Mouse (Mus musculus) stomach, embryonic 16.5 days (tissue): ENCODE results near the gene Kcna7. TPM values are rescaled to one million over a fixed set of nuclear protein-coding genes. Genes with fewer than 3 reads are reported as not detected.
"Not testable (repeated sequence)": the region's sequence is repeated elsewhere in the genome, so short reads cannot be mapped to it uniquely, and the experiment has no call there.

Experiments
- ATAC-seq: fragments of 200-750 bp; cut with Nextera tagmentation; 2 replicates; pipeline ENCODE4 v1.8.0; 2017; ENCODE audit warnings: moderate number of reproducible peaks, moderate TSS enrichment; ENCODE audit not compliant: insufficient read depth, low FRiP score
- H3K27ac ChIP-seq: fragments of 300-500 bp; sonication (generic); 2 replicates; pipeline ENCODE4 v1.5.1; 2014; ENCODE audit warnings: low read length
- H3K27me3 ChIP-seq: fragments of 300-500 bp; sonication (generic); 2 replicates; pipeline ENCODE4 v1.6.1; 2014; ENCODE audit warnings: low read length, control low read depth, mixed read lengths; ENCODE audit not compliant: control insufficient read depth, insufficient read depth
- H3K36me3 ChIP-seq: fragments of 300-500 bp; sonication (generic); 2 replicates; pipeline ENCODE4 v1.6.1; 2014; ENCODE audit warnings: low read length; ENCODE audit not compliant: control insufficient read depth, insufficient read depth
- H3K4me1 ChIP-seq: fragments of 300-500 bp; sonication (generic); 2 replicates; pipeline ENCODE4 v1.6.1; 2014; ENCODE audit warnings: low read length, control low read depth, mixed read lengths; ENCODE audit not compliant: control insufficient read depth, insufficient read depth
- H3K4me2 ChIP-seq: fragments of 300-500 bp; sonication (generic); 2 replicates; pipeline ENCODE4 v1.6.1; 2014; ENCODE audit warnings: low read depth, low read length, mixed read lengths
- H3K4me3 ChIP-seq: fragments of 300-500 bp; sonication (generic); replicated peaks from 2 replicates; pipeline ENCODE4 v1.5.1; 2014; ENCODE audit warnings: mild to moderate bottlenecking, low read length
- H3K9ac ChIP-seq: fragments of 300-500 bp; sonication (generic); 2 replicates; pipeline ENCODE4 v1.6.1; 2014; ENCODE audit warnings: low read length
- H3K9me3 ChIP-seq: fragments of 300-500 bp; sonication (generic); replicated peaks from 2 replicates; pipeline ENCODE4 v1.6.1; 2016; ENCODE audit warnings: low read length, control low read depth; ENCODE audit not compliant: control insufficient read depth
- WGBS: fragments of 180-500 bp; shearing (Covaris S2); extraction: QIAGEN DNeasy Blood & Tissue Kit; methylation state at CpG from one replicate; pipeline ENCODE4 v1.1.7; 2014; 5-methylcytosine and 5-hydroxymethylcytosine counted together
- polyA plus RNA-seq: library from polyadenylated mRNA; unstranded; fragments of >200 nt; fragmentation: Nextera tagmentation; extraction: Ambion mirVana; gene quantifications from 2 replicates; pipeline ENCODE4 v1.2.1, GENCODE M21; 2015

The Kcna7 gene
- 0.09 TPM in 1 of 2 replicates, not detected in the other for polyA plus RNA-seq

DNA sequence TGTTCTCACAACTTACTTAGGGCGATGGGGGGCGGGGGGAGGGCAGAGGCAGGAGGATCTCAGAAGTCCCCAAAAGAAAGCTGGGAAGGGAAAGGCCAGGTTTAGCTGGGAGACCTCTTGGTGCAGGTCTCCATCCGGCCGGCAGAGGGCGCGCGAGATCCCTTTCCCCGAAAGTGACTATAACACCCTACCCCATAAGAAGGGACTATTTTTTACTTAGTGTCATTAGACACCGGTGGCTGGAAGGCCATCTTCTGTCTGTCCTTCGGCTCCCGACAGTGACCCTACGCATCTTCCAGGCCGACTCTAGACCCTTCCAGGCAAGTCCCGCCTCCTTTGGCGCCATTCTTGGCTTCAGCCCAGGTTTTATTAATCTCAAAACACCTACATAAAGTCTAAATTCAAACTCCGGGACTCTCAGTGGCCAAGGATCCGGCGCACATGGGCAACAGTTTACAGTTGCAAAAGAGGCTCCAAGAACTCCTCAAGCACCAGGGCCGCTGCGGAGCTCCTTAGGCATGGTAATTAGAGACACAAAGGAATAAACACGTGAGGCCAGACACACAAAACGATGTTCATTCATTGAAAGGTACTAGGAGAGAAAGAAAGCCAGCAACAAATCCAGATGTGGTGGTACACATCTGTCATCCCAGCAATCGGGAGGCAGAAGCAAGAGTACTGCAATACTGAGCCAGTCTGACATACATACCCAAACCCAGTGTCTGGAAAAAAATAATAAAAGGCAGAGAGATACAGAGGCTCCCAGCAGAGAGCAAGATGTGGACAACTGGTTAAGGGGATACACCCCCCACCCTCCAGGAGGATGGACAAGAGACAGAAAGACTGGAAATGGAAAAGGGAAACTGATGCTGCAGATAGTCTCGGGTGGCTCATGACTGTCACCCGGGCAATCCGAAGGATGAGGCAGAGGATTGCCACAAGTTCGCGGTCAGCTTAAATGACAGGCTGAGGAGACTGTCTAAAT, at the start of gene Kcna7:
Gene Kcna7 (plus strand): TSS at position 563 of the 985 bp plus-strand sequence.
- Histone ChIP-seq H3K27me3 (peaks cover 47% of the 10 kb centered on the region), H3K4me1 (0 out of 2 replicates have a peak, but pooled peaks cover 6% of the 10 kb centered on the region), H3K9me3 (no peaks in the 10 kb centered on the region), H3K9ac (peak within 1 kb of the TSS; percentile 66), H3K4me3 (peak within 1 kb of the TSS; percentile 49), H3K27ac (no peak within 1 kb of the TSS), H3K36me3 (no peaks in the 10 kb centered on the region), H3K4me2 (peak within 1 kb of the TSS; percentile 75)
- peak; percentile 20; the same call in 1 of the 2 replicates for ATAC-seq
- 11% methylated on average over 28 of the region's 28 CpGs for WGBS

DNA sequence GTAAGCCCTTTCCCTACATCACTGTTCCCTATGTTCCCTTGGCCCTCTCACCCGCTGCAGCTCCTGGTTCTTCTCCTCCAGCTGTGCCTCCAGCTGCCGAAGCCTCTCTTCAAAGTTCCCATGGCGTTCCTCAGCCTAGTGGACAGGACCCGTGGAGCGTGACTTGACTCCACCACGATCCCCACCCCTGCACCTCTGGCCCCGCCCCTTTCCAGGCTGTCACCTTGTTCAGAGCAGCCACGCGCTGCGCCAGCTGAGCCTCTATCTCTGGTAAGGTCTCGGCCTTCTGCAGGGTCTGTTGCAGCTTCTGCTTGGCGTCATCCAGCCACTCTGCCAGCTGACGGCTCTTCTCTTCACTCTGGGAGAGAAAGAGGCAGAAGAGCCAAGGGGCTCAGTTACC, 49.4 kb upstream of the Kcna7 start:
- Histone ChIP-seq H3K9ac (no peak overlapping the region), H3K4me3 (no peak overlapping the region), H3K27ac (no peak overlapping the region), H3K9me3 (no peaks in the 10 kb centered on the region), H3K4me1 (0 out of 2 replicates have a peak, but pooled peaks cover under 1% of the 10 kb centered on the region), H3K4me2 (no peak overlapping the region), H3K27me3 (peaks cover 9% of the 10 kb centered on the region; the same call in 1 of the 2 replicates), H3K36me3 (no peaks in the 10 kb centered on the region)
- ATAC-seq, result no peak
- 37% methylated on average over 13 of the region's 13 CpGs for WGBS

DNA sequence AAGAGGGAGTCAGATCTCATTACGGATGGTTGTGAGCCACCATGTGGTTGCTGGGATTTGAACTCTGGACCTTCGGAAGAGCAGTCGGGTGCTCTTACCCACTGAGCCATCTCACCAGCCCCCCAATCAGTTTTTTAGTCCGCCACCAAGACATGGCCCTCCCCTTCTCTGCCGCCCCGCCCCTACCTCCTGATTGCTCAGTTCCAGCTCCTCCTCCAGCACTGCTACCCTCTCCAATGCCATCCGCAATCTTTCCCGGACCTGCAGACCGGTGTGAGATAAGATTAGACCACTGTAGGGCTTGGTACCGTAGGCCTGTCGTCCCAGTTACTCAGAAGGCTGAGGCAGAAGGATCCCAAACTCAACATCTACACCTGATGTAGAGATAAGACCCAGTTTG, 46.4 kb upstream of the Kcna7 start:
- H3K9ac ChIP-seq, H3K4me3 ChIP-seq, H3K36me3 ChIP-seq, ATAC-seq, H3K4me2 ChIP-seq, H3K27ac ChIP-seq, H3K9me3 ChIP-seq, H3K4me1 ChIP-seq: not testable (repeated sequence)
- peaks cover 20% of the 10 kb centered on the region for H3K27me3 ChIP-seq
- WGBS, result 55% methylated on average over 10 of the region's 11 CpGs

DNA sequence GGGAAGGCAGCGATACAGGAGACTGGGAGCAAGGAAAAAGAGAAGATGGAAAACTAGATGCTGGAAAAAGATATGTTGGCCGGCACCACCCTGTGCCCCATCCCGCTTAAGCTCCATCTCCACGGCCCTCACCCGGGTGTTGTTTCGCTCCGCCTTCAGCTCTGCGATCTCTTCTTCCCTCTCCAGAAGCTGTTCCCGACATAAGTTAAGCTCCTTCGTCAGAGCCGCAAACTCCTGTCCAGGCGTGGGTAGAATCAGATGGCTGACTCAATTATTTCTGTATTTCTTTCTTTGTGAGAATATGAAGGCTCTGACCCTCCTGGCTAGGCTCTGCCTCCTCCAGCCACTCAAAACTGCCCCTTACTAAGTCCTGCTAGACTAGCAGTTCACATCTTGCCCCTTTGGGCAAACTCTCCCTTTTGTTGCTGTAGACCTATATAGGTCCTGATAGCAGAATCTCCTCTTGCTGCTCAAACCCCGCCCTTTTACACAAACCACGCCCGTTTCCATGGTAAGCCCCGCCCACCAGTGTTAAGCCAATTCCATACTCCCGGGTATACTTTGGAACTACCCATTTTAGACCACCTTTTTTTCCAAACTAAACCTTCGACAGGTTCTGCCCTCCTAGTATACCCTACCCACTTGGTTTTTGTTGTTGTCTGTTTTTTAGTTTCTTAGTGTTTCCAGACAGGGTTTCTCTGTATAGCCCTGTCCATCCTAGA, 44.9 kb upstream of the Kcna7 start:
- Histone ChIP-seq H3K27ac (no peak overlapping the region), H3K36me3 (no peaks in the 10 kb centered on the region), H3K4me2 (peak overlapping the region; percentile 77), H3K9ac (no peak overlapping the region), H3K27me3 (peaks cover 20% of the 10 kb centered on the region), H3K4me3 (peak overlapping the region; percentile 46; the same call in 1 of the 2 replicates), H3K4me1 (peaks cover 6% of the 10 kb centered on the region; the same call in 1 of the 2 replicates), H3K9me3 (no peaks in the 10 kb centered on the region)
- 40% methylated on average over 18 of the region's 18 CpGs for WGBS
- ATAC-seq, result no peak

DNA sequence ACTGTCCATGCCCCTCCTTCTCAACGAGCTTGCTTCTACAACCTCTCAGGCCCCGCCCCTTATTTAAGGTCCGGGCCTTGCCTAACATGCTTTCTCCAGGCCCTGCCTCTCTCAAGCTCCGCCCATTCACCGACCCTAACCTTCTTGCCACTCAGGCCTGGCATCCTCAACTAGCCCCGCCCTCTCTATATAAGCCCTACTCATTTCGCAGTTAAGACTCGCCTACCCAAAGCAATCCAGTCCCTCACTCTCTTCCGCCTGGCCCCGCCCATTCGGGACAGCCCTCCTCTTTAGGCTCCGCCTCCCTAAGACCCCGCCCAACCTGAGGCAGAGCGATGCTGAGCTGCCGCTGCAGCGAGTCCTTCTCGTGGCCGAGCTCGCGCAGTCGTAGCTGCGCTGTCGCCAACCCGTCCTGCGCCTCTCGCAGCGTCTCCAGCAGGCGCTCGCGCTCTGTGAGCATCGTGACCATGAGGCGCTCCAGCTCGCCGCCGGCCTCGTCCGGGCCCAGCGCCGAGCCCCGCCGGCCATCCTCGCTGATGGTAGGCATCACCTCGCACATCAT, 44.1 kb upstream of the Kcna7 start:
- H3K9me3 ChIP-seq, result no peaks in the 10 kb centered on the region
- H3K27ac ChIP-seq, result no peak overlapping the region
- H3K9ac ChIP-seq, result peak overlapping the region; percentile 69
- peaks cover 9% of the 10 kb centered on the region; the same call in 1 of the 2 replicates for H3K4me1 ChIP-seq
- peak; percentile 83 for ATAC-seq
- under 1% methylated on average over 43 of the region's 43 CpGs for WGBS
- H3K4me2 ChIP-seq, result peak overlapping the region; percentile 77
- H3K27me3 ChIP-seq, result peaks cover 20% of the 10 kb centered on the region
- H3K4me3 ChIP-seq, result peak overlapping the region; percentile 46
- no peaks in the 10 kb centered on the region for H3K36me3 ChIP-seq

DNA sequence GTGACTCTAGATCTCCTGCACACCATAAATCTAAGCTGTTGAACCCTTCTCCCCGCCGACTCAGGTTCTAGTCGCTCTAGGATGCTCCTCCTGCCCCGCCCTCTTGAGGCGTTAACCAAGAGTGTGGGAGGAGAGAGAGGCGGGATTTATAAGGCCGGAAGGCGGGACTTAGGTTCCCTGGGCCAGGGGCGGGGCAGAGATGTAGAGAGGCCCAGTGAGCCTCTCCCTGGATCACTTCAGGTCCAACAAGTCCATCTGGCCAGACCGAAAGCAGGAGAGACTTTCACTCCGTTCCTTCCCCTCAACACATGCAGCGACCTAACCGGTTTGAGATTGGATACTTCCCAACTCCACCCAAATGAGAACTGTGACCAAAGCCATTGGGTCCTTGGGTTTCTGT, 42.7 kb upstream of the Kcna7 start:
- peaks cover 15% of the 10 kb centered on the region for H3K4me1 ChIP-seq
- peak overlapping the region; percentile 76; the same call in 1 of the 2 replicates for H3K27ac ChIP-seq
- no peaks in the 10 kb centered on the region for H3K36me3 ChIP-seq
- H3K4me2 ChIP-seq, result 0 out of 2 replicates have a peak overlapping the region, but pooled peaks have one; percentile 77
- H3K9me3 ChIP-seq, result no peaks in the 10 kb centered on the region
- H3K4me3 ChIP-seq, result no peak overlapping the region
- peaks cover 20% of the 10 kb centered on the region for H3K27me3 ChIP-seq
- WGBS, result 4% methylated on average over 13 of the region's 13 CpGs
- peak; percentile 24; the same call in 1 of the 2 replicates for ATAC-seq
- H3K9ac ChIP-seq, result no peak overlapping the region

DNA sequence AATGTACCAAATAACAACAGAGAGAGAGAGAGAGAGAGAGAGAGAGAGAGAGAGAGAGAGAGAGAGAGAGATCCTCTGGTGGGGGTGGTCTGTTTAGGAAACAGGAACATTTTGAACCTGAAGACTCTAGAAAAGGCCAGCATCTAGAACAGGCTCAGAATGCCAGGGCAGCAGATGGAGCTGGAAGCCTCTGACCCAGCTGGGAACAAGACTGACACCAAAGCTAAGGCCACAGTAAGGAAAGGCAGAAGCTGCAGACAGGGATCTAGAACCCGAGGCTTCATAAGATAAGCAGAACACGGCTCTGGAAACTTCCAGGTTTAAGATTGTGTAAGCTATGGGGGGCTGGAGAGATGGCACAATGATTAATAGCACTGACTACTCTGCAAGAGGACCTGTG, 41.5 kb upstream of the Kcna7 start:
- Histone ChIP-seq H3K27me3 (peaks cover 28% of the 10 kb centered on the region), H3K9me3 (no peaks in the 10 kb centered on the region), H3K36me3 (no peaks in the 10 kb centered on the region), H3K9ac (no peak overlapping the region), H3K4me1 (peaks cover 17% of the 10 kb centered on the region), H3K27ac (peak overlapping the region; percentile 19; the same call in 1 of the 2 replicates), H3K4me2 (no peak overlapping the region), H3K4me3 (no peak overlapping the region)
- WGBS, result 78% methylated on average over 2 of the region's 2 CpGs
- ATAC-seq, result no peak

DNA sequence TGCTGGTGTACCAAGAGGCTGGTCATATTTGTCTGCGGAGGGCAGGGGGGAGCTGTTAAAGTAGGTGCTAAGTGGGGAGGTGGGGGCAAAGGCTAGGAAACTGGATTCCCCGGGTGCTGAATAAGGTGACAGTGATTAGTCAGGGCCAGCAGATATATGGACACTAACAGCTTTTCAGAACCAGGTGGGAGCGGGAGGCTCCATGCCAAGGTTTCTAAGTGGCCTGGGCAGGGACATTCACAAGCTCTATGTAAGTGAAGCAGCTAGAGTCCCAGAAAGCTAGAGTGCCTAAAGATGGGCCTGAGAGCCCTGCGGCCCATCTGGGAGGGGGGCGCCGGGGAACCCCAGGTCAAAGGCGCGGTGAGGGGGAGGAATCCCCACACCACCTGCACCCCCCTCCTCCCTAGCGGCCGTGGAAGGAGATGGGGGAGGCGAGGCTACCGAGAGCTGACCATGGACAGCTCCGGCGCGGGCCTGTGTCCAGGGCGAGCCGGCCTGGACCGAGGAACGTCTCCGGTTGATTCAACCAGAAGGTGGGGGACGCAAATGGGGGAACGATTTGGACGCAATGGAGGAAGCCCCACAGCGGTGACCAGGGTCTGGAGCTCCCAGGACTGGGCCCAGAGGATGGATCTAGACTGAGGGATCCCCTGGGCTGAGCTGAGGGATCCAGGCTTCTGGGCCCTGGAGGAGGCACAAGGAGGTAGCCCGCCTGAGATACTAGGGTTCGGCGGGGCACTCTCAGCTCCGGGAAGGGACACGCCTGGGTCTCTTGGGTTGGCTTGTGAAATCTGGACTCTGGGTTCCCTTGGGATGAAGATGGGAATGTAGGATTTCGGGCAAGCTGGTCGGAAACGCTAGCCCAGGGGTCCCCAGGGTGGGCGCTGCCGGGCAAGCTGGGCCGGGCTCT, 39.5 kb upstream of the Kcna7 start:
- no peaks in the 10 kb centered on the region for H3K9me3 ChIP-seq
- H3K4me2 ChIP-seq, result peak overlapping the region; percentile 97
- no peak overlapping the region; the same call in none of the 2 replicates for H3K27ac ChIP-seq
- no peaks in the 10 kb centered on the region for H3K36me3 ChIP-seq
- peaks cover 30% of the 10 kb centered on the region for H3K27me3 ChIP-seq
- 4% methylated on average over 35 of the region's 35 CpGs for WGBS
- H3K4me3 ChIP-seq, result peak overlapping the region; percentile 63
- peak overlapping the region; percentile 76 for H3K9ac ChIP-seq
- H3K4me1 ChIP-seq, result peaks cover 28% of the 10 kb centered on the region
- ATAC-seq, result no peak
